Mouse (Mus musculus) embryo, embryonic 11 days (tissue): ENCODE measurements around the gene Gna15.

Experiments
- DNase-seq: peaks from one replicate; pipeline ENCODE4 v3.0.0-alpha.2; 2015

Gna15 gene

DNA sequence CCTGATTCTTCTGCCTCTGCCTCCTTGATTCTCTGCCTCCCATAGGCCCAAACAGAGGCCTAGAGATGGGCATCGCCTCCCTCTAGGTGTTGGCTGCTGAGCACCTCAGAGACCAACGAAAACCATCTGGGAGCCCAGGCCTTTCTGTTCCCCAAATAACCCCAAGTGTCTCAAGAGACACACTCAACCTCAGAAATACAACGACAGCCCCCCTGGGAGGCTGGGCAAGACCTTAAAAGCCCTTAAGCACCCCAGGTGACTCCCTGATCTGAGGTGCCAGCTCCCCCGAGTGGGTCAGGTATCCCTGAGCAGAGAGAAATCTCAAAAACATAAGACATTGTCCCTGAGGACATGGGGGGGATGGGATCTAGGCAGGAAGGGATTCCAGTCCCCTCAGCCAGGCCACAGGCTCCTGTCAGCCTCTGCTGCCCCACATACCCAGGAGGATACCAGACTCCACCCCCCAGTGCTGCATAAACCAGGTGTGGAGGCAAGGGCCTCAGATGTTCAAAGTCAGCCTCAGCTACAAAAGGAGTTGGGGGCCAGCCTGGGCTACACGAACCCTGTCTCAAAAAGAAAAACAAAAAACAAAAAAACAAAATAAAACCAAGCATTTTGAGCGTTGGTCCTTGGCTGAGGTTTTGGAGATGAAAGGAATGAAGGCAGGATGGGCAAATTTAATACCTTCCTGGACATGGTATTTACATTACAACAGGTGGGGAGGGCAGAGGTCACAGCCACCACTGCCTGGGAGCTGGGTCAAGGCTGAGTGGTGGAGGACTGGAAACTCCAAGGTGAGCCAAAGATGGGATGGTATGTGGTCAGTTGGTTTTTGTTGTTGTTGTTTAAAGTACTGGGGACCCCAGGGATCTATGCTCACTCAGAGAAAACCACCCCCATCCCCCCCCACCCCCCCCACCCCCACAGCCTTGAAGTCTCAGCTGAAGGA lies 30.1 kb upstream of the Gna15 start:
- no peak for DNase-seq

- DNase-seq, result no peak
Observed at GRCm38 (mm10) chr10:81553232-81553631, 29.2 kb upstream of the Gna15 start.

GRCm38 (mm10) chr10:81551597-81552102 lies 27.6 kb upstream of the Gna15 start:
- DNase-seq, result peak; percentile 83

DNA sequence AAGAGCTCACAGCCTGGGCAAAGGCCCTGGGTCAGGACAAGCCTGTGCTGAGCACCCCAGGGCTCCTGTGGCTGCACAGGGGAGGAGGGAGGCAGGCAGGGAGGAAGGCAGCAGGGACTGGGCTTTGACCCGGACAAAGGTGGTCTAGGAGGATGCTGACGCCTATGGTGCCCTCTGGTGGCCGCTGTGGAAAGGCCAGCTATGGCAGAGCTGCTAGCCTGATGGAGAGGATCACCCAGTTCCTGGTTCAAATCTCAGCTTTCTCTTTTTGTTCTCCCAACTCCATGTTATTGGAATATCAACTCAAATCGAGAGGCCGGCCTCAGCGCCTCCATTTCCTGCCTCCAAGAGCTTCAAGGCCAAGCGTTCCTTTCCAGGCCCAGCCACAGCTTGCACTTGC lies 26.2 kb upstream of the Gna15 start:
- DNase-seq, result peak; percentile 76

DNA sequence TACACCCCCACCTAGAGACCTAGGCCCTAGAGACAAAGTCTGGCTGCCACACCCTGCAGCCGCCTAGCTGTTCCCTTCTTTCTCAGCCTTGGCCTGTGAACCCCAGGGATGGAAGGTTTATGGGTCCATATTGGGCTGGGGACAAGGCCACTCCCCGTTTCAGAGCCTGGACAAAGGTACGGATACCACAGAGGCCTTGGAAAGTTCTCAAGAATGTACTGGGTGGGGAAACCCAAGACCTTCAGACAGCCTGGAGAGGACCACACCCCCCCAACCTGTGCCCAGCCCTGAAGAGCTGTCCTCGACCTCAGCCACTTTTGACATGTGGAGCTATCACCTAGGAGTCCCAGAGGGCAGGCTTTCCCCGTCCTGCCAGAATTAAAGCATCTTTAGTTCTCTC lies 24.9 kb upstream of the Gna15 start:
- no peak for DNase-seq

DNA sequence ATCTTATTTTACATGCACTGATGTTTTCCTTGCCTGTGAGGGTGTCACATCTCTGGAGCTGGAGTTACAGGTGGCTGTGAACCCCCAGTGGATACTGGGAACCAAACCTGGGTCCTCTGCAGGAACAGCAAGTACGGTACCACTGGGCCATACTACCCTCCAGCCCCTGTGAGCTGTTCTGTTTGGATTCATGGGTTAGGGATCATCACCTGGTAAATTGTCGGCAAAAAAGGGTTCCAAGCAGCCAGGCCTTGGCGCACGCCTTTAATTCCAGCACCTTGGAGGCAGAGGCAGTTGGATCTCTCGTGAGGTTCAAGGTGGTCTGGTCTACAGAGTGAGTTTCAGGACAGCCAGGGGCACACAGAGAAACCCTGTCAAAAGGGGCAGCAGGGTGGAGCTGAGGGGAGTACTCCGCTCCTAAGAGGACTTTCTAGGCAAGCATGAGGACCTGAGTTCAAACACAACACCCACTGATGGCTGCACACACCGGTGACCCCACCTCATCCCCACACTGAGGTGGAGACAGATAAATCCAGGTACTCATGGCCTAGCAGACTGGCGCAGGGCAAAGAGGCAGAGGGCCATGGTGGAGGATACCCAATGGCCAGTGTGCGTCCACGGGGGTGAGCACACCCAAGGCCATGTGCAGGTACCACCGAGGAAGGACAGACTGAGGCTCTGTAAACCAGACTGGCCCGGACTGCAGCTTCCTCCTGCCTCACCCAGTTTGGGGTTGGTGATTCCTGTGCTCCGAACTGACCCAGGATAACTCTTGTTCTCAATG lies 23.0 kb upstream of the Gna15 start:
- DNase-seq, result no peak

DNA sequence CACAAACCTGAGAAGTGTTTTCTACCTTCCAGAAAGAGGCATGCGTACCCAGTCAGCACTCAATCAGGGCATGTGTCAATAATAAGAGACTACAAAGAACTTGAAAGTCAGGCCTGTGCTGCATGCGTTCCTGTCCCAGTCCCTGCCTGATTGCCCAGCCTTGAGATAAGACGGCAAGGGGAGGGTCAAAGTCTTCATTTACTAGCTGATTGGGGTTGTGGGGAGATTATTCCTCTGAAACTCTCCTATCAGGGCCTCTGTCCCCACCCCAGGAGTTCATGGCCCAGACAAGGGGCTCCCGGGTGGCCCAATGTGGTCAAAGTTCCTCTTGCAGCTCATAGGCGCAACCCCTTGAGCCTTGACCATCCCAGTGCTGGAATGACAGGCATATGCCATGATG lies 22.3 kb upstream of the Gna15 start:
- no peak for DNase-seq

- peak; percentile 100 for DNase-seq
Observed at GRCm38 (mm10) chr10:81545161-81545747, 21.2 kb upstream of the Gna15 start, which contains the start of gene Gna11. TSS of gene Gna11 (minus strand) at chr10:81545190.

- DNase-seq, result no peak
Observed at GRCm38 (mm10) chr10:81544296-81545160, 20.5 kb upstream of the Gna15 start.

- DNase-seq, result no peak
Observed at GRCm38 (mm10) chr10:81543633-81544032, 19.6 kb upstream of the Gna15 start.

DNA sequence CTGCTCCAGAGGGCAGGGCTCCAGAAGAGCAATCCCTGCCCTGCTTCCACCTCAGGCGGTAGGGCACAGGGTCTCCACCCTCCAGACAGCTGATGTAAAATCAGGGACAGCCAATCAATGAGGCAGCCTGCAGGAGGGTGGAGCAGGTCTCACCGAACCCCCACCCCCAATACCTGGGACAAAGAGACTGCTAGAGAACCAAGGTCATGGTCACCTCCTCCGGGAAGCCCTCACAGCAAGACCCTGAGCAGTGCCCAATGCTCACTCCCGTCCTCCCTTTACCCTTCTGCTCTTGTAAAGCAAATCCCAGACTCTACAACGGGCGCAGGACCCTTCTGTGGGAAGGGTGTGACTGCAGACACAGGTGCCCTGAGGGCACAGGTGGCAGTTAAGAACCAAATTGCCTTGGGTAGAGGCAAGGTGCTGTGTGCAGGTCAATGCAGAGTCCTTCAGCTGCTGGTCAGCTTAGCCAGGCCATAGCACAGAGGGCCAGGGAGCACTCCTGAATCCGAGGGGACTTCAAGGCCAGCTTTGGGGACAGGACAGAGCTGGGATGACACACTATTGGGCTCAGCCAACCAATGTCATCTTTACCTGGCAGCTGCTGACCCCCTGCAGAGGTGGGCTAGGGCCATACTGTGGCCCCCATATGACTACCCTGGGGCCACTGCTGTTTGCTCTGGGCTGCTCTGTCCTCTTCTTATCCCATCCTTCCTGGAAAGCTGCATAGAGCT lies 18.9 kb upstream of the Gna15 start:
- DNase-seq, result no peak

- no peak for DNase-seq
Observed at GRCm38 (mm10) chr10:81541803-81542202, 17.8 kb upstream of the Gna15 start.

DNA sequence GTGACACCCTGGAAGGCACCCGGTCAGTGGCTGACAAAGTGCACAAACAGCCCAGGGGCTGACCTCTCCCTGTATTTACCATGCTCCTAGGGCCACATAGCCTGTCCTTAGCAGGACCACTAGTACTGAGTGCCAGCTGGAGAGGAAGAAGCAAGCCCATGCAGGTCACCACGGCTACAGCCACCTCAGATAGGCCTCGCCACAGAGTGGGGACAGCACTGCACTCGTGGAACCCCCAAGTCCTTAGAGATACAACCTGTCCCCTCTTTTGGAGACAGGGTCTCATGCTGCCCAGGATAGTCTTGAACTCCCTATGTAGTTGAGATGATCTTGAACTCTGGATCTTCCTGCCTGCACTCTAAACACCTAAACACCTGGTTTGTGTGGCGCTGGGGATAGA lies 17.3 kb upstream of the Gna15 start:
- DNase-seq, result no peak

- DNase-seq, result no peak
Observed at GRCm38 (mm10) chr10:81538321-81539048, 14.5 kb upstream of the Gna15 start.

- no peak for DNase-seq
Observed at GRCm38 (mm10) chr10:81537429-81537828, 13.4 kb upstream of the Gna15 start.

DNA sequence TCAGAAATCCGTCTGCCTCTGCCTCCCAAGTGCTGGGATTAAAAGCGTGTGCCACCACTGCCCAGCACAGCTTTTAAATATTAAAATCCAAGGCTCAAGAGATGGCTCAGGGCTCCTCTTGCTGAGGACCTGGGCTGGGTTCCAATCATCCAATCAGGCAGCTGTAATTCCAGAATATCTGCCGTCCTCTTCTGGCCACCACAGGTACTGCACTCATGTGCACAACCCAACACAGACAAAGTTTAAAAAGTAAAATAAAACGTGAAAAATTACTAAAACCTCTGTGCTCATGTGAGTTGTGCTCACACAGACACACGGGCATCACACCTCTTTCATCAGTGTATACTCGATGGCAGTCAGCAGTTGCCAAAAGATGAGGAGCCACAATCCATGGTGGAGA lies 12.7 kb upstream of the Gna15 start:
- DNase-seq, result no peak

DNA sequence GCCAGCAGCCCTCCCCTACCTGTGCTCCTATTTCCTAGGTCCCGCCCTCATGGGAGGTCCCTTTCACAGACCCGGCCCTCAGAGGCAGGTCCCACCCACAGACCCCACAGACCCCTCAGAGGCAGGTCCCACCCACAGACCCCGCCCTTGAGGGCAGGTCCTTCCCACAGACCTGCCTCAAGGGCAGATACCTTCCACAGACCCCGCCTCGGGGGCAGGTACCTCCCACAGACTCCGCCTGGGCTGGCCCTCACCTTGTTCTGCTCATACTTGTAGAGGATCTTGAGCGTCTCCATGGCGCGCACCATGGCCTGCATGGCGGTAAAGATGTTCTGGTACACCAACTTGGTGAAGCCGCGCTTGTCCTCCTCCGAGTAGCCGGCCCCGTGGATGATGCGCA lies 10.8 kb upstream of the Gna15 start:
- DNase-seq, result no peak

DNA sequence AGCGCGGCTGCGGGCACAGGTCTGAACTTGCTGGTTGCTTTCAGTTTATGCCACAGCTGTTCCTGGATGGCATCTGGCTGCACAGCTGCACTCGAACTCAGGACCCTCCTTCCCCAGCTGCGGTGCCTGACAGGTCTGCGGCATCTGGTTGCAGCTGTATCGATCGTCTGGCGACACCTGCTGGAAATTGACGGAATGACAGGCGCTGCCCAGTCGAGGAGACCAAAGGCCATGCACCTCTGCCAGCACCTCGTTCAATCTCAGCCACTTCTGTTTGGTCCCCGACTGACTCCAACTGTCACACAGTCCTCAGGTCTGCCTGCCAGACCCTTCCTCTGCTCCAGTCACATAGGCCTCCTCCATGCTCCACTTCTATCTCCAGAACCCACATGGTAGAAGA lies 2.8 kb upstream of the Gna15 start:
- peak; percentile 80 for DNase-seq

GRCm38 (mm10) chr10:81525017-81525694 lies 1.1 kb upstream of the Gna15 start:
- no peak for DNase-seq

- DNase-seq, result no peak
Observed at GRCm38 (mm10) chr10:81523570-81523969, 455 bp downstream of the Gna15 start.
